Mouse (Mus musculus) E14TG2a.4 (cell line): ENCODE data around the gene Cd207.
A peak's percentile ranks its signal among the peaks of the same experiment; 100 is the strongest.

Experiments
- H3K27me3 ChIP-seq: 2 replicates; pipeline ENCODE4 v1.6.1; 2014; ENCODE audit warnings: low read length, control low read depth; ENCODE audit not compliant: insufficient read depth
- H3K36me3 ChIP-seq: 2 replicates; pipeline ENCODE4 v1.6.1; 2014; ENCODE audit warnings: low read length, control low read depth; ENCODE audit not compliant: insufficient read depth
- H3K4me1 ChIP-seq: replicated peaks from 2 replicates; pipeline ENCODE4 v1.6.1; 2014; ENCODE audit warnings: low read depth, low read length, control low read depth
- H3K4me3 ChIP-seq: replicated peaks from 2 replicates; pipeline ENCODE4 v1.5.1; 2014; ENCODE audit warnings: mild to moderate bottlenecking, low read length
- H3K9me3 ChIP-seq: 2 replicates; pipeline ENCODE4 v1.6.1; 2014; ENCODE audit warnings: low read length, control low read depth
- CTCF ChIP-seq: conservative IDR thresholded peaks from 2 replicates; pipeline ENCODE4 v1.5.1; 2014; ENCODE audit warnings: low read length
- NANOG ChIP-seq: IDR thresholded peaks from 2 replicates; pipeline ENCODE4 v1.6.1; 2014; ENCODE audit warnings: borderline replicate concordance, low read length, mixed read lengths
- POU5F1 ChIP-seq: IDR thresholded peaks from 2 replicates; pipeline ENCODE4 v1.6.1; 2014; ENCODE audit warnings: low read length, borderline replicate concordance

Cd207 gene

GRCm38 (mm10) chr6:83631815-83632214 lies 45.8 kb downstream of the Cd207 start:
- Histone ChIP-seq H3K4me3 (no peak overlapping the region), H3K4me1 (peaks cover 6% of the 10 kb centered on the region; the same call in 1 of the 2 replicates)
- TF ChIP-seq NANOG (no peak), POU5F1 (no peak), CTCF (no peak)

GRCm38 (mm10) chr6:83626781-83627180 lies 50.9 kb downstream of the Cd207 start:
- TF ChIP-seq POU5F1 (no peak), CTCF (0 out of 2 replicates have a peak, but pooled peaks have one; percentile 19)
- Histone ChIP-seq H3K27me3 (peaks cover 2% of the 10 kb centered on the region; the same call in 1 of the 2 replicates), H3K4me1 (peaks cover 7% of the 10 kb centered on the region; the same call in 1 of the 2 replicates), H3K9me3 (no peaks in the 10 kb centered on the region), H3K36me3 (no peaks in the 10 kb centered on the region), H3K4me3 (peak overlapping the region; percentile 64)

More at GRCm38 (mm10) chr6:83631815-83632214, 45.8 kb downstream of the Cd207 start:
- Histone ChIP-seq H3K36me3 (no peaks in the 10 kb centered on the region), H3K27me3 (no peaks in the 10 kb centered on the region), H3K9me3 (no peaks in the 10 kb centered on the region)
